Mouse (Mus musculus) lung, postnatal 0 days (tissue): ENCODE measurements at regions not wholly inside any gene's neighbourhood (a gene's known extent, or its start where the extent isn't known, plus 50 kb on each side); places are given as distances from the start of the nearest gene placed in this dataset.
A peak's percentile ranks its signal among the peaks of the same experiment; 100 is the strongest.

Experiments
- ATAC-seq: fragments of 200-750 bp; cut with Nextera tagmentation; 2 replicates; pipeline ENCODE4 v1.8.0; 2017; ENCODE audit warnings: moderate library complexity
- DNase-seq: peaks from one replicate; pipeline ENCODE4 v3.0.0-alpha.2; 2016; ENCODE audit warnings: low spot score
- H3K27ac ChIP-seq: fragments of 300-500 bp; sonication (generic); 2 replicates; pipeline ENCODE4 v1.5.1; 2014; ENCODE audit warnings: antibody characterized with exemption, mild to moderate bottlenecking, low read length, mixed read lengths
- H3K27me3 ChIP-seq: fragments of 300-500 bp; sonication (generic); replicated peaks from 2 replicates; pipeline ENCODE4 v1.6.1; 2014; ENCODE audit warnings: low read length, mixed read lengths; ENCODE audit not compliant: insufficient read depth
- H3K36me3 ChIP-seq: fragments of 300-500 bp; sonication (generic); 2 replicates; pipeline ENCODE4 v1.6.1; 2014; ENCODE audit warnings: low read length, mixed read lengths; ENCODE audit not compliant: insufficient read depth
- H3K4me1 ChIP-seq: fragments of 300-500 bp; sonication (generic); 2 replicates; pipeline ENCODE4 v1.6.1; 2014; ENCODE audit warnings: antibody characterized with exemption, low read depth, low read length, mixed read lengths; ENCODE audit not compliant: insufficient read depth
- H3K4me2 ChIP-seq: fragments of 300-500 bp; sonication (generic); replicated peaks from 2 replicates; pipeline ENCODE4 v1.6.1; 2014; ENCODE audit warnings: low read depth, mild to moderate bottlenecking, low read length, moderate library complexity, mixed read lengths
- H3K4me3 ChIP-seq: fragments of 300-500 bp; sonication (generic); 2 replicates; pipeline ENCODE4 v1.5.1; 2014; ENCODE audit warnings: low read depth, low read length
- H3K9ac ChIP-seq: fragments of 300-500 bp; sonication (generic); replicated peaks from 2 replicates; pipeline ENCODE4 v1.6.1; 2014; ENCODE audit warnings: low read depth, mild to moderate bottlenecking
- H3K9me3 ChIP-seq: fragments of 300-500 bp; sonication (generic); 2 replicates; pipeline ENCODE4 v1.6.1; 2016; ENCODE audit warnings: low read length, mixed read lengths
- CTCF ChIP-seq: IDR thresholded peaks from 2 replicates; pipeline ENCODE4 v1.5.1; 2016; ENCODE audit warnings: antibody characterized with exemption, mild to moderate bottlenecking
- EP300 ChIP-seq: IDR thresholded peaks from 2 replicates; pipeline ENCODE4 v1.6.1; 2016; ENCODE audit warnings: antibody characterized with exemption, mild to moderate bottlenecking, control low read depth
- WGBS: fragments of 180-500 bp; shearing (Covaris S2); extraction: QIAGEN DNeasy Blood & Tissue Kit; methylation state at CpG from one replicate; pipeline ENCODE4 v1.1.7; 2014; 5-methylcytosine and 5-hydroxymethylcytosine counted together

DNA sequence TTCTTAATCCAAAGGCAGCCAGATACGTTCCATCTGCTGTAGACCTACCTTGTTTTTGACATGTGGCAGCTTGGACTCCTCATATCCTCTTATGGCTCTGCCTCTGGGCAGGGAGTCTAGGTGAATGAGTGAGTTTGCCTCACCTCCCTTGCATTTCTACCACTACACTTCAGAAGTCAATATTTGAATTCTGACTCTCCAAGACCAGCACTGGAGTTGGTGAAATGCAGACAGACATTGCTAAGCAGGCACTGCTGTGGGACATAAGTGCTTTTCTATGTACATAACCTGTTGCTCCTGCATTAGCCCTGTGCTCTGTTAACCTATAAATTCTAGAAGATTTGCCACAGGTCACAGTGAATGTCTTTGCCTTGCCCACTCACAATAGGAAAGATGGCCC lies 53.3 kb upstream of the Wdr1 start:
- 68% methylated on average over 1 of the region's 1 CpGs for WGBS
- TF ChIP-seq CTCF (no peak), EP300 (no peak)
- Histone ChIP-seq H3K4me2 (no peak overlapping the region), H3K27ac (no peak overlapping the region), H3K9ac (no peak overlapping the region), H3K4me3 (no peak overlapping the region), H3K27me3 (no peaks in the 10 kb centered on the region), H3K4me1 (no peaks in the 10 kb centered on the region), H3K36me3 (no peaks in the 10 kb centered on the region), H3K9me3 (no peaks in the 10 kb centered on the region)
- ATAC-seq: peak; percentile 63
- peak; percentile 46 for DNase-seq
